Mouse (Mus musculus) CD4-positive naive resting alpha-beta T cell, adult 57 days (primary cell): Measurements from ENCODE around the gene Xpa. TPM values are rescaled to one million over a fixed set of nuclear protein-coding genes. Genes with fewer than 3 reads are reported as not detected.

ENCODE experiments used
- total RNA-seq: library from RNA; stranded (reverse); gene quantifications from one replicate; pipeline ENCODE4 v1.2.4, GENCODE M21; 2023

Gene Xpa
- 34.0 TPM for total RNA-seq

DNA sequence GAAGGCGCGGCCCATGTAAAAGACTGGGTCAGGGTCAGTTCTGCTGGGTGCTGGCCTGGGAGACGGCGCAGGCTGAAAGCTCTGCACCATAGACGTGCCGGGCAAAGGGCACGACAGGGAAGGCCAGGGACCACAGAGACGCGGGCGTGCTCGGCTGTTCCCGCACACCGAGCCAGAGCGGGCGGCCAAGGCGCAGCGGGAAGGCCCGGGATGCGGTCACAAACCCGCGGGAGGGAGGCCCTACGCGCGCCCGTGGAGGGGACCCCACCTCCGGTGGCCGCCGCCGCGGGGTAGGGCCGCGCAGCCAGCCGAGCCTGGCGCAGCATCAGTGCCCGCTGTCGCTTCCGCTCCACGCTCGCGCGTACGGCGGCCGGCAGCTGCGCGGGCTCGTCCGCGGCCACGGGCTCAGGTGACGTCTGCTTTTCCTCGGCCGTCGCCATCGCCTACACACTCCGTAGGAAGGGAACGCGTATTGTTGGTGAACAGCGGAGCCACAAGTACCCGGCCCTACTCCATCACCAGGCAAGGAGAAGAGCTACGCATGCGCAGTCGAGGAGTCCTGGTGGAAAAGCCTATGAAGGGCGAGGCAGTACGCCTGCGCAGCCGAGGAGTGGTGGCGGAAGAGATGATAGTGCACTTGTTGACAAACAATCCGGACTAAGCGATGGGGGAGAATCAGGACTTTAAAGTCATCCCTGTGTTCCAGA lies at the start of gene Xpa:
Gene Xpa (minus strand): TSS at position 531 of the 707 bp plus-strand sequence.

DNA sequence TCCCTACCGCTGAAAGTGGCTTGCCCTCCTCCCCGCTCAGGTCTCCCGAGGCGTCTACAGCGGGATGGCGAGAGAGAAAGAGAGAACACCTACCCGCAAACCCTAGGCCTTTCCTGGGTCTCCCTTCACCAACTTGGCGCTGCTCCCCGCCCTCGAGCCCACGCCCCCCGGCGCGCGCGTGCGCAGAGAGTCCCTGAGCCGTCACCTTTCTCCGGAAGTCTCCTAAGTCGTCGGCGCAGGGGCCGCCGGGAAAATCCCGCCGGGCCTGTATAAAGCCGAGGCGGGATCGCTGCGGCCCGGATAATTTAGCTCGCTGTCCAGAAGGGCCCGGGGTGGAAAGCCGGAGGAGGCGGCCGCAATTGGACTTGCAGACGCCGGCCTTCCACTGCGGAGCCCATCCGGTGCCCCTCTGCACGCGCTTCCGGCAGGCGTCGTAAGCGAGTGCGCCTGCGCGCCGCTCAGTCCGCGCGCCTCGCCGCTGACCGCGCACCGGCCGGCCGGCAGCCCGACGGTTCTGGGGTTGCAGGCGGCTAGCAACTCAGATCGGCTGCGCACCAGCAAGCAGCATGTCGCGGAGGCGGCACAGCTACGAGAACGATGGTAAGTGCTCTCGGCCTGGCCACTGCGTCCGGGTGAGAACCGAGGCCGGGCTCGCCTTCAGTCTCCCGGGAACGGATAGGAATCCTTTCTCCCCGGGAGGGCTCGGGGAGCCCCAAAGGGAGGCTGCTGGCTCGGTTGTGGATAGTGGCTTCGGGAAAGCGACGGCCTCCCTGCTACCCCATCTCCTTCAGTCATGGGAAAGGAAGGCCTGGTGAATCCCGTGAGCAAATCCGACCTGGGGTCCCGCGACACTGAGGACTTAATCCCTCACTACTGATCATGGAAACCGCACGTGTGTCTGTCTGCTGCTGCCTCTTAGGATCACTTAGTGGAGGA lies 57.6 kb downstream of the Xpa start, which contains the start of the genes Ncbp1 and Tstd2:
Gene Ncbp1 (plus strand): TSS at position 327 of the 936 bp plus-strand sequence.
Gene Tstd2 (minus strand): TSS at position 408 of the 936 bp plus-strand sequence.

Other genes starting within 250 kb of the Xpa start
- 3.7 TPM for gene Tdrd7, start 231.0 kb downstream of the Xpa start, total RNA-seq
- gene Tmod1, start 157.4 kb downstream of the Xpa start, total RNA-seq, result 0.74 TPM
- gene Ncbp1, start 57.7 kb downstream of the Xpa start, total RNA-seq, result 81.0 TPM
- gene Tstd2, start 57.6 kb downstream of the Xpa start, total RNA-seq, result 44.1 TPM
- not detected for gene Foxe1, start 147.3 kb upstream of the Xpa start, total RNA-seq
- gene Trmo, start 193.1 kb upstream of the Xpa start, total RNA-seq, result 19.2 TPM
- not detected for gene Hemgn, start 217.2 kb upstream of the Xpa start, total RNA-seq